Mouse (Mus musculus) neural tube, embryonic 15.5 days (tissue): ENCODE measurements around the gene Fhit. TPM values are rescaled to one million over a fixed set of nuclear protein-coding genes. Genes with fewer than 3 reads are reported as not detected.

ENCODE experiments used
- ATAC-seq: fragments of 200-750 bp; cut with Nextera tagmentation; 2 replicates; pipeline ENCODE4 v1.8.0; 2017; ENCODE audit warnings: mild to moderate bottlenecking, moderate TSS enrichment, moderate library complexity; ENCODE audit not compliant: low FRiP score
- H3K27ac ChIP-seq: fragments of 300-500 bp; sonication (generic); replicated peaks from 2 replicates; pipeline ENCODE4 v1.5.1; 2015; ENCODE audit warnings: mild to moderate bottlenecking, inconsistent platforms
- H3K27me3 ChIP-seq: fragments of 300-500 bp; sonication (generic); replicated peaks from 2 replicates; pipeline ENCODE4 v1.6.1; 2015; ENCODE audit warnings: inconsistent platforms
- H3K36me3 ChIP-seq: fragments of 300-500 bp; sonication (generic); 2 replicates; pipeline ENCODE4 v1.6.1; 2015; ENCODE audit warnings: inconsistent platforms
- H3K4me1 ChIP-seq: fragments of 300-500 bp; sonication (generic); 2 replicates; pipeline ENCODE4 v1.6.1; 2015; ENCODE audit warnings: inconsistent platforms
- H3K4me2 ChIP-seq: fragments of 300-500 bp; sonication (generic); 2 replicates; pipeline ENCODE4 v1.6.1; 2015; ENCODE audit warnings: inconsistent platforms, mild to moderate bottlenecking, moderate library complexity
- H3K4me3 ChIP-seq: fragments of 300-500 bp; sonication (generic); replicated peaks from 2 replicates; pipeline ENCODE4 v1.5.1; 2015; ENCODE audit warnings: mild to moderate bottlenecking, inconsistent platforms
- H3K9ac ChIP-seq: fragments of 300-500 bp; sonication (generic); replicated peaks from 2 replicates; pipeline ENCODE4 v1.6.1; 2015; ENCODE audit warnings: mild to moderate bottlenecking, inconsistent platforms
- H3K9me3 ChIP-seq: fragments of 300-500 bp; sonication (generic); replicated peaks from 2 replicates; pipeline ENCODE4 v1.6.1; 2016; ENCODE audit warnings: inconsistent platforms
- WGBS: fragments of 180-500 bp; shearing (Covaris S2); methylation state at CpG from one replicate; pipeline ENCODE4 v1.1.7; 2015; ENCODE audit warnings: mixed read lengths; 5-methylcytosine and 5-hydroxymethylcytosine counted together
- polyA plus RNA-seq: library from polyadenylated mRNA; unstranded; fragments of >200 nt; fragmentation: Nextera tagmentation; extraction: Ambion mirVana; gene quantifications from 2 replicates; pipeline ENCODE4 v1.2.1, GENCODE M21; 2015

Fhit gene
- polyA plus RNA-seq, 1 experiment from 2014 or later: 7.5 TPM

GRCm38 (mm10) chr14:10545916-10546315, 615.9 kb downstream of the Fhit start:
- H3K36me3 ChIP-seq: no peaks in the 10 kb centered on the region
- H3K9me3 ChIP-seq: no peaks in the 10 kb centered on the region
- no peak overlapping the region for H3K9ac ChIP-seq
- no peak for ATAC-seq
- no peak overlapping the region for H3K4me2 ChIP-seq
- no peak overlapping the region for H3K4me3 ChIP-seq
- 72% methylated on average over 3 of the region's 3 CpGs for WGBS
- no peak overlapping the region for H3K27ac ChIP-seq
- no peaks in the 10 kb centered on the region for H3K4me1 ChIP-seq
- no peaks in the 10 kb centered on the region for H3K27me3 ChIP-seq

- no peak overlapping the region for H3K4me2 ChIP-seq
- 93% methylated on average over 2 of the region's 2 CpGs for WGBS
- no peak overlapping the region for H3K9ac ChIP-seq
- H3K27ac ChIP-seq: no peak overlapping the region
- H3K27me3 ChIP-seq: no peaks in the 10 kb centered on the region
- no peak for ATAC-seq
- H3K36me3 ChIP-seq: no peaks in the 10 kb centered on the region
- H3K9me3 ChIP-seq: no peaks in the 10 kb centered on the region
- no peaks in the 10 kb centered on the region for H3K4me1 ChIP-seq
- no peak overlapping the region for H3K4me3 ChIP-seq
Observed at GRCm38 (mm10) chr14:10534862-10535261, 627.0 kb downstream of the Fhit start.

GRCm38 (mm10) chr14:10531748-10532500, 629.9 kb downstream of the Fhit start:
- Histone ChIP-seq H3K9ac (no peak overlapping the region), H3K9me3 (no peaks in the 10 kb centered on the region), H3K4me1 (no peaks in the 10 kb centered on the region), H3K4me2 (no peak overlapping the region), H3K4me3 (no peak overlapping the region), H3K27ac (no peak overlapping the region), H3K36me3 (no peaks in the 10 kb centered on the region), H3K27me3 (no peaks in the 10 kb centered on the region)
- no peak for ATAC-seq
- WGBS: 75% methylated on average over 8 of the region's 8 CpGs

DNA sequence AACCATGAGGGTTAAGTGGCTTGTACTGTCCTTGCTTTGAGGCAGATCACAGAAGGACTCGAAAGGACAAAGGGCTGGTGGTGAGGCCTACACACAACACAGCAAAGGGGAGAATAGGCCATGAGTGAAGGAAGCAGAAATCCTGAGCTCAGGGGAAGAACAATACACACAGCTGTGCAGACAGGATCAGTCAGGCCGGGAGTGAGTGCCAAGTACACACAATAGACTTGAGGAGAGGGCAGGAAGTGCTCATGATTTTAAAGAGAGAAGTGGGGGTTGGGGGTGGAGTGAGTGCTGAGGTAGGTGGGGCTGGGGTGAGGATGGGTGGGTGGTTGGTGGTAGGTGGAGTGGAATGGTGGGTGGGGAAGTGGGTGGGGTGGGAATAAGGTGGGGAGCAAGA, 635.0 kb downstream of the Fhit start:
- no peaks in the 10 kb centered on the region for H3K36me3 ChIP-seq
- no peak overlapping the region for H3K9ac ChIP-seq
- no peak overlapping the region for H3K27ac ChIP-seq
- H3K27me3 ChIP-seq: no peaks in the 10 kb centered on the region
- H3K4me2 ChIP-seq: no peak overlapping the region
- H3K4me1 ChIP-seq: no peaks in the 10 kb centered on the region
- H3K9me3 ChIP-seq: no peaks in the 10 kb centered on the region
- H3K4me3 ChIP-seq: no peak overlapping the region
- no peak for ATAC-seq
- 15% methylated on average over 2 of the region's 2 CpGs for WGBS

GRCm38 (mm10) chr14:10525786-10526185, 636.0 kb downstream of the Fhit start:
- H3K9ac ChIP-seq: no peak overlapping the region
- H3K27ac ChIP-seq: no peak overlapping the region
- H3K9me3 ChIP-seq: no peaks in the 10 kb centered on the region
- no peaks in the 10 kb centered on the region for H3K36me3 ChIP-seq
- 87% methylated on average over 4 of the region's 4 CpGs for WGBS
- no peak overlapping the region for H3K4me3 ChIP-seq
- H3K4me2 ChIP-seq: no peak overlapping the region
- no peaks in the 10 kb centered on the region for H3K27me3 ChIP-seq
- H3K4me1 ChIP-seq: no peaks in the 10 kb centered on the region
- ATAC-seq: no peak

GRCm38 (mm10) chr14:10514026-10514425, 647.8 kb downstream of the Fhit start:
- no peak overlapping the region for H3K4me3 ChIP-seq
- no peaks in the 10 kb centered on the region for H3K36me3 ChIP-seq
- no peak overlapping the region for H3K9ac ChIP-seq
- ATAC-seq: no peak
- H3K4me2 ChIP-seq: no peak overlapping the region
- no peaks in the 10 kb centered on the region for H3K4me1 ChIP-seq
- no peak overlapping the region for H3K27ac ChIP-seq
- H3K27me3 ChIP-seq: no peaks in the 10 kb centered on the region
- H3K9me3 ChIP-seq: no peaks in the 10 kb centered on the region

DNA sequence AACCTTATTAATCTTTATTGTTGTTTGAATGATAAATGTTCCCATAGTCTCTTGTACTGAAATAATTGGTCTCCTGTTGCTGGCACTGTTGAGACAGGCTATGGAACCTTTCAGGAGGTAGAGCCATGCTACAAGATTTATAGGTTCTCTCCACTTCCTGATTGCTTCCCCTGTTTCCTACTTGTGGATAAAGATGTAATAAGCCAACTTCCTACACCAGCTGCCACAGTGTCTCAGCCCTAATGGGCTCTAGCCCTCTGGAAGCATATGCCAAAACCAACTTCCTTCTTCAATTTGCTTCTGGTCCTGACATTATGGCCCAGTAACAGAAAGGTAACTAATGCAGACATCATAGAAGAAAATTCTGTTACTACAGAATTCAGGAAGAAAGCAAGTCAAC, 652.6 kb downstream of the Fhit start:
- Histone ChIP-seq H3K4me3 (no peak overlapping the region), H3K4me1 (no peaks in the 10 kb centered on the region), H3K9ac (no peak overlapping the region), H3K27me3 (no peaks in the 10 kb centered on the region), H3K27ac (no peak overlapping the region), H3K9me3 (no peaks in the 10 kb centered on the region), H3K36me3 (no peaks in the 10 kb centered on the region), H3K4me2 (no peak overlapping the region)
- no peak for ATAC-seq

DNA sequence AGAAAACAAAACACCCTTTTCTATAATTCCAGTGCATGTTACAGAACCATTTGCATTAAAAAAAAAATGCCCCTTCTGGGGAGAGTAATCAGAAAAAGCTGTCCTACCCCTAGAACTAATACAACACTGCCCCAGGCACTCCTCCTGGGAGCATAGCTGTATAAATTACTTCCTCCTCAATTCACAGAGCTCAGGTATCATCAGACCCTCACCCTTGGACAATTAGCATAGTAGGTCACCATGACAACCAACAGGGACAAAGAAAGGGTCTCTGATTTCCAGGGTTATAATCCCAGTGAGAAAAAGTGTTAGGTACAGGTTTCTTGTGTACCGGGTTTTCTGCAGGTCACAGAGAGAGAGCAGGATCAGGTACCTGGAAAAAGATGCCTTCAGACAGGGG, 654.3 kb downstream of the Fhit start:
- Histone ChIP-seq H3K27ac (no peak overlapping the region), H3K9ac (no peak overlapping the region), H3K4me3 (no peak overlapping the region), H3K4me2 (no peak overlapping the region), H3K9me3 (no peaks in the 10 kb centered on the region), H3K4me1 (no peaks in the 10 kb centered on the region), H3K27me3 (no peaks in the 10 kb centered on the region), H3K36me3 (no peaks in the 10 kb centered on the region)
- WGBS: 25% methylated on average over 1 of the region's 1 CpGs
- ATAC-seq: no peak

GRCm38 (mm10) chr14:10485798-10486197, 676.0 kb downstream of the Fhit start:
- no peak for ATAC-seq
- no peak overlapping the region for H3K27ac ChIP-seq
- no peak overlapping the region for H3K9ac ChIP-seq
- H3K36me3 ChIP-seq: no peaks in the 10 kb centered on the region
- 77% methylated on average over 3 of the region's 3 CpGs for WGBS
- no peaks in the 10 kb centered on the region for H3K4me1 ChIP-seq
- H3K27me3 ChIP-seq: no peaks in the 10 kb centered on the region
- H3K4me2 ChIP-seq: no peak overlapping the region
- H3K4me3 ChIP-seq: no peak overlapping the region
- H3K9me3 ChIP-seq: no peaks in the 10 kb centered on the region

DNA sequence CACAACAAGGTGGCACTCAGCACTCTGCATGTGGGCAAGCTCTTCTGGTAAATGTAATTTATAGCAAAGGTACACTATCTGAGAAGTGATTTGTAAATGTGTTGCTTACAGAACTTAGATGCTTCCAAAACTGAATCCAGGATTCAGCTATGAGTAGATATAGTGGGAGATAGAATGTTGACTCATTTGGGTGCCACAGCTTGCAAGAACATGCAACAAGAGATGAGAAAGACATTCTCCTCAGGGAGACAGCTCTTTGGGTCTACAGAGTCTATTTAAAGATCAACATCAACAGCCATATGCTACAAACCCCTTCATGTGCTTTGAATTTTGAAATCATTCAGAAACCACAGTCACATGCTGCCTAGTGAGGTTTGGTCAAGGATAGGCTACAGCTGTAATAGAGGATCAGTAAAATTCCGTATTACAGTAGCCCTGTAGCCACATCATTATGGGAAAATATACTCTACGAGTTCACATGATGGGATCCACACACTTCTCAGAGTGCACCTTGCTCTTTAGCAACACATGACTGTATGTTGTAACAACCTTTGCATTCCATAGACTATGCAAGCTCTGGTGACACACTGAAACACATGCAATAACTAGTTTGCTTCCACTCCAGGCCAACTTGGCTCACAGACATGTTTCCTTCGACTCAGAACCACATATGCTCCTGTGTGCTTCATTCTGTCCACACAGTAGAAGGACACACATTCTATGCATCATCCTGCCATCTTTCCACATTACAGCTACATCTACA, 678.8 kb downstream of the Fhit start:
- no peak for ATAC-seq
- H3K9ac ChIP-seq: no peak overlapping the region
- no peaks in the 10 kb centered on the region for H3K36me3 ChIP-seq
- H3K27me3 ChIP-seq: no peaks in the 10 kb centered on the region
- no peaks in the 10 kb centered on the region for H3K9me3 ChIP-seq
- 91% methylated on average over 3 of the region's 3 CpGs for WGBS
- H3K4me2 ChIP-seq: no peak overlapping the region
- no peak overlapping the region for H3K4me3 ChIP-seq
- H3K27ac ChIP-seq: no peak overlapping the region
- H3K4me1 ChIP-seq: no peaks in the 10 kb centered on the region

- Histone ChIP-seq H3K4me1 (no peaks in the 10 kb centered on the region), H3K4me2 (no peak overlapping the region), H3K9me3 (no peaks in the 10 kb centered on the region), H3K9ac (no peak overlapping the region), H3K4me3 (no peak overlapping the region), H3K27ac (no peak overlapping the region), H3K36me3 (no peaks in the 10 kb centered on the region), H3K27me3 (no peaks in the 10 kb centered on the region)
- 77% methylated on average over 2 of the region's 2 CpGs for WGBS
- ATAC-seq: no peak
Observed at GRCm38 (mm10) chr14:10481370-10481769, 680.5 kb downstream of the Fhit start.

GRCm38 (mm10) chr14:10480681-10481080, 681.2 kb downstream of the Fhit start:
- no peak overlapping the region for H3K27ac ChIP-seq
- no peaks in the 10 kb centered on the region for H3K36me3 ChIP-seq
- no peaks in the 10 kb centered on the region for H3K27me3 ChIP-seq
- WGBS: 73% methylated on average over 1 of the region's 1 CpGs
- no peak overlapping the region for H3K4me2 ChIP-seq
- H3K9me3 ChIP-seq: no peaks in the 10 kb centered on the region
- H3K4me3 ChIP-seq: no peak overlapping the region
- no peaks in the 10 kb centered on the region for H3K4me1 ChIP-seq
- H3K9ac ChIP-seq: no peak overlapping the region
- ATAC-seq: no peak
